Mouse (Mus musculus): ENCODE results near the gene Ugt1a2. TPM values are rescaled to one million over a fixed set of nuclear protein-coding genes. Genes with fewer than 3 reads are reported as not detected.
A peak's percentile ranks its signal among the peaks of the same experiment; 100 is the strongest.
"Not testable (repeated sequence)": the region's sequence is repeated elsewhere in the genome, so short reads cannot be mapped to it uniquely, and the experiment has no call there.

Ugt1a2 gene
- polyA plus RNA-seq (2015; fragmentation: Nextera tagmentation; extraction: Ambion mirVana) = 0.14 and 0.18 TPM in 2 replicates

GRCm38 (mm10) chr1:88200456-88200855 is at the start of gene Ugt1a2:
Gene Ugt1a2, plus strand, starts transcription at chr1:88200601.
- no peak within 1 kb of the TSS for H3K4me2 ChIP-seq (replicated peaks)

DNA sequence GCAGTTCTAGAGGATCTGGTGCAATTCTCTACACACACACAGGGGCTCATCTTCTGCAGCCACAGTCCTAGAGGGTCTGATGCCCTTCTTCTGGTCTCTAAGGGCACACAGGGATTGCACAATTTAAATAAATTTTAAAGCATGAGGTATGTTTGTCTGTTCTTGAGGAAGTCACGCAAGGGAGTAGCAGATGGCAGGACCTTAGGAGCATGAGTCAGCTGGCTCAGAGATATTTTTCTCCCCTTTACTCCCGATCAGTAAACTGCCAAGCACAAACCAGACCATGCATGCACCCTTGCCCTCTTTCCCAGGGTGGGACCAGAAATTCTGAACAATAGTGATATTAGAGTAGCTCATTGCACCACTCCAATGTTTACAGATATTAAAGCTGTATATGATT is 42.0 kb upstream of the Ugt1a2 start:
- no peaks in the 10 kb centered on the region for H3K4me1 ChIP-seq (replicated peaks)
- no peak overlapping the region for H3K4me3 ChIP-seq (replicated peaks)
- H3K36me3 ChIP-seq = no peaks in the 10 kb centered on the region
- H3K9ac ChIP-seq = no peak overlapping the region
- ATAC-seq = no peak
- H3K27ac ChIP-seq = no peak overlapping the region
- WGBS = 61% methylated on average over 2 of the region's 2 CpGs
- H3K27me3 ChIP-seq (replicated peaks) = no peaks in the 10 kb centered on the region
- no peaks in the 10 kb centered on the region for H3K9me3 ChIP-seq
- no peak overlapping the region for H3K4me2 ChIP-seq (replicated peaks)

More at GRCm38 (mm10) chr1:88200456-88200855, at the start of gene Ugt1a2:
- H3K27ac ChIP-seq = no peak within 1 kb of the TSS
- H3K9ac ChIP-seq = no peak within 1 kb of the TSS
- no peak within 1 kb of the TSS for H3K4me3 ChIP-seq (replicated peaks)
- no peaks in the 10 kb centered on the region for H3K27me3 ChIP-seq (replicated peaks)
- H3K4me1 ChIP-seq (replicated peaks) = peaks cover 9% of the 10 kb centered on the region; the same call in 1 of the 2 replicates
- whole genome bisulfite sequencing = 68% methylated on average over 7 of the region's 7 CpGs
- H3K36me3 ChIP-seq = no peaks in the 10 kb centered on the region
- ATAC-seq = no peak
- H3K9me3 ChIP-seq = peaks cover 3% of the 10 kb centered on the region; the same call in 1 of the 2 replicates

DNA sequence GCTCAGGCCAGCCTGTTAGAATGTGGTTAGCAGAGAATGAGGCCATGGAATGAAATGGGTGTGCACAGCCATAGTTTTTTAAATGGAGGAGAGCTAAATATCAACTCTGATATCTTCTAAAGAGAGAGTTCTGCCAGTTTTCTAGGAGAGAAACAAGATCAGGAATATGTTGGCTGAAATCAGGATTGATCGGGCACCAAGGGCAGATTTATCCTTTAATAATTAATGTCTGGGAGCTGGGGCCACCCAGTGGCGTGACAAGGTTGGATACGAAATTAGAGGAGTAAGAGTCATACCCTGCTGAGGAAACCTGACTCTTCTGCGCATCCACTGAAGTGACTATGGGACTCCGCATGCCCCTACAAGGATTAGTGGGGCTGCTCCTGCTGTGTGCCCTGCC is 34.7 kb upstream of the Ugt1a2 start, which contains the start of gene Ugt1a5:
Gene Ugt1a5 (plus strand): TSS at position 302 of the 400 bp plus-strand sequence.
- no peak for ATAC-seq
- WGBS = 76% methylated on average over 5 of the region's 5 CpGs
- Histone ChIP-seq H3K27ac (no peak within 1 kb of the TSS), H3K4me1 (replicated peaks) (no peaks in the 10 kb centered on the region), H3K27me3 (replicated peaks) (no peaks in the 10 kb centered on the region), H3K9me3 (no peaks in the 10 kb centered on the region), H3K36me3 (no peaks in the 10 kb centered on the region), H3K4me2 (replicated peaks) (no peak within 1 kb of the TSS), H3K9ac (no peak within 1 kb of the TSS), H3K4me3 (replicated peaks) (no peak within 1 kb of the TSS)

DNA sequence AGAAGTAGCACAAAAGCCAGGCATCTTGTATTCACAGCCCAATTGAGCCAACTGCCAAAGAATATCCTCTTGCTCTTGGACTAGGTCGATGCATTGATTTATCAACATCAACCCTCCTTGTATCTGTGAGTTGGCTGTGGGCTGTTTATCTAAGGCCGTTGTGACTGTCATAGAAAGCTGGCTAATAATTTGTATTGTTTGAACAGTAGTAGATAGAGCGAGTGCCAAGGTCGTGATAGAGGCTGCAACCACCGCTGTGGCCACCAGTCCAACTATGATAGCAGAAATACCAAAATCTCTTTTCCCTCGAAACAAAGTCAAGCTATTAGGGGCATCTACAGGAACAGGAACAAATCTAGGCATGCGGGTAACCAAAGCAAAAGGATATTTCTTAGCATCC is 28.2 kb upstream of the Ugt1a2 start:
- WGBS = 66% methylated on average over 7 of the region's 7 CpGs
- not testable (repeated sequence) for H3K4me3 ChIP-seq (replicated peaks); ATAC-seq; H3K9me3 ChIP-seq; H3K27ac ChIP-seq; H3K36me3 ChIP-seq; H3K27me3 ChIP-seq (replicated peaks); H3K4me2 ChIP-seq (replicated peaks); H3K4me1 ChIP-seq (replicated peaks); H3K9ac ChIP-seq

DNA sequence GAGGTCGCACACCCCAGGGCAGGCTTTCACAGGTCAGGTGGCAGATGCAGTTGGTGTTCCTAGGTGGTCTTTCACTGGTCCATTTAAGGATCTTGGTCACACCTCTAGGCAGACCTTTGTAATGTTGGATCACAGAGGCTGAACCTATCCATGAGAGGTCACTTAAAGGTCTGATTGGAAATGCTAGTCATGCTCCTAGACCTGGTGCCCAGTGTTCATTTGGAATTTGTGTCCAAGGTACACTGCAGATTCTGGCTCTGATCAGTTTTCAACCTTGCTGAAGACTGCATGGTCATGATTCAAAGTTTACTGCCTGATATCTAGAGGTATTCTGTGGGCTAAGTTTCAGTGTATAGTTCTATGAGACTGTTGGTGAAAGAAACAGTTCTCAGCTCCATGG is 20.7 kb upstream of the Ugt1a2 start:
- Histone ChIP-seq H3K9me3 (no peaks in the 10 kb centered on the region), H3K36me3 (no peaks in the 10 kb centered on the region), H3K4me1 (replicated peaks) (no peaks in the 10 kb centered on the region), H3K9ac (no peak overlapping the region), H3K4me2 (replicated peaks) (no peak overlapping the region), H3K27me3 (replicated peaks) (no peaks in the 10 kb centered on the region), H3K27ac (no peak overlapping the region), H3K4me3 (replicated peaks) (no peak overlapping the region)
- ATAC-seq = no peak
- 90% methylated on average over 1 of the region's 1 CpGs for WGBS

DNA sequence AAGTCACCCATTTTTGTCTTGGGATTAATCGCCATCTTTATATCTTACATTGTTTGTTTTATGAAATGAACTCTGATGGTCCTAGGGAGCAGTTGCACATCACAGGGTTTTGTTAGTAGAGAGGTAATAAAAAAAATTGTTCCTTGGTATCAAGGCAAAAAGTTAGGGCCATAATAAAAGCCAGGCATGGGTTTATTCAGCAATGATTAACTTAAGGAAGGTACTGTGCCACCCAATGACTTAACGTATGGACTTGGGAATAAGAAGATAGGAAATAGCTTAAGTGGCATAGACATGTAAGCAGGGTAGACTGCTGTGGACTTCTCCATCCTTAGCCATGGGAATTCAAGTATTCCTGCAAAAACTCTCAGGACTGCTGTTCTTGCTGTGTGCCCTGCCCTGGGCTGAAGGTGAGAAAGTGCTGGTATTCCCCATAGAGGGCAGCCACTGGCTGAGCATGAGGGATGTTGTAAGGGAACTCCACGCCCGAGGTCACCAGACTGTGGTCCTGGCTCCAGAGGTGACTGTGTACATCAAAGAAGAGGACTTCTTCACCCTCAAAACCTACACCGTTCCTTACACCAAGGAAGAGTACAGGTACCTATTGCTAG is 14.0 kb upstream of the Ugt1a2 start:
- Histone ChIP-seq H3K4me1 (replicated peaks) (no peaks in the 10 kb centered on the region), H3K9ac (no peak overlapping the region), H3K36me3 (no peaks in the 10 kb centered on the region), H3K4me3 (replicated peaks) (no peak overlapping the region), H3K27me3 (replicated peaks) (no peaks in the 10 kb centered on the region), H3K4me2 (replicated peaks) (no peak overlapping the region), H3K27ac (no peak overlapping the region), H3K9me3 (no peaks in the 10 kb centered on the region)
- 86% methylated on average over 5 of the region's 5 CpGs for WGBS
- ATAC-seq = no peak

- H3K27me3 ChIP-seq (replicated peaks) = no peaks in the 10 kb centered on the region
- no peak overlapping the region for H3K27ac ChIP-seq
- no peak for ATAC-seq
- no peaks in the 10 kb centered on the region for H3K36me3 ChIP-seq
- H3K4me1 ChIP-seq (replicated peaks) = no peaks in the 10 kb centered on the region
- no peaks in the 10 kb centered on the region for H3K9me3 ChIP-seq
- no peak overlapping the region for H3K9ac ChIP-seq
- 68% methylated on average over 3 of the region's 3 CpGs for WGBS
- no peak overlapping the region for H3K4me3 ChIP-seq (replicated peaks)
- H3K4me2 ChIP-seq (replicated peaks) = no peak overlapping the region
Observed at GRCm38 (mm10) chr1:88192136-88192535, 8.3 kb upstream of the Ugt1a2 start.

GRCm38 (mm10) chr1:88195687-88196086 is 4.7 kb upstream of the Ugt1a2 start:
- no peak overlapping the region for H3K4me3 ChIP-seq (replicated peaks)
- no peaks in the 10 kb centered on the region for H3K27me3 ChIP-seq (replicated peaks)
- ATAC-seq = no peak
- 82% methylated on average over 1 of the region's 1 CpGs for WGBS
- no peaks in the 10 kb centered on the region for H3K36me3 ChIP-seq
- H3K9me3 ChIP-seq = no peaks in the 10 kb centered on the region
- 0 out of 2 replicates have a peak, but pooled peaks cover 4% of the 10 kb centered on the region for H3K4me1 ChIP-seq (replicated peaks)
- no peak overlapping the region for H3K27ac ChIP-seq
- no peak overlapping the region for H3K9ac ChIP-seq
- H3K4me2 ChIP-seq (replicated peaks) = no peak overlapping the region

GRCm38 (mm10) chr1:88197443-88197842 is 3.0 kb upstream of the Ugt1a2 start:
- 75% methylated on average over 3 of the region's 3 CpGs for WGBS
- no peak overlapping the region for H3K4me3 ChIP-seq (replicated peaks)
- no peaks in the 10 kb centered on the region for H3K9me3 ChIP-seq
- H3K27me3 ChIP-seq (replicated peaks) = no peaks in the 10 kb centered on the region
- ATAC-seq = no peak
- no peak overlapping the region for H3K27ac ChIP-seq
- H3K4me1 ChIP-seq (replicated peaks) = 0 out of 2 replicates have a peak, but pooled peaks cover 4% of the 10 kb centered on the region
- H3K4me2 ChIP-seq (replicated peaks) = no peak overlapping the region
- no peaks in the 10 kb centered on the region for H3K36me3 ChIP-seq
- no peak overlapping the region for H3K9ac ChIP-seq

DNA sequence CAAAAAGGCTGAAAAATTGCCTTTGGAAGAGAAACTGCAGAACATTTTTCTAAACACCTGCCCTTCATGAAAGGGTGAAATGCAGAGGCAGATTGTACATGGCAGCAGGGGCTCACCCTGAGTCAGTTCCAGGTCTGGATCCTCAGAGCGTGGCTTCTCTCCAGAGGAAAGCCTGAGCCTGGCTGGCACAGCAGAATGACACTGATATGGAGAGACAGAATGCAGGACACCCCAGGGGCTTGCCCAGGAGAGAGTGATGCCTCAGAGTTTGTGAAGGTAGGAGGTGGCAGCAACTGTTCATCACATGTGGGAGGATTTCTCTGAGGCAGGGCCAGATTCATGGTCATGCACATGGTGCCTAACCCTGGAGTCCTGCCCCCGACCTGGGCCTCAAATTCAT is 405 bp upstream of the Ugt1a2 start:
- Histone ChIP-seq H3K27ac (no peak overlapping the region), H3K4me1 (replicated peaks) (peaks cover 5% of the 10 kb centered on the region; the same call in 1 of the 2 replicates), H3K36me3 (no peaks in the 10 kb centered on the region), H3K9me3 (peaks cover 3% of the 10 kb centered on the region; the same call in 1 of the 2 replicates), H3K4me3 (replicated peaks) (no peak overlapping the region), H3K4me2 (replicated peaks) (no peak overlapping the region), H3K27me3 (replicated peaks) (no peaks in the 10 kb centered on the region), H3K9ac (no peak overlapping the region)
- 60% methylated on average over 2 of the region's 2 CpGs for WGBS
- ATAC-seq = no peak

GRCm38 (mm10) chr1:88205294-88205922 is 5.0 kb downstream of the Ugt1a2 start, which contains the start of gene Dnajb3:
Gene Dnajb3, minus strand, starts transcription at chr1:88205782.
- Histone ChIP-seq H3K9me3 (peaks cover 3% of the 10 kb centered on the region; the same call in 1 of the 2 replicates), H3K36me3 (no peaks in the 10 kb centered on the region), H3K4me2 (replicated peaks) (peak within 1 kb of the TSS; percentile 88), H3K4me1 (replicated peaks) (peaks cover 8% of the 10 kb centered on the region; the same call in 1 of the 2 replicates), H3K4me3 (replicated peaks) (peak within 1 kb of the TSS; percentile 50), H3K9ac (peak within 1 kb of the TSS; percentile 72), H3K27me3 (replicated peaks) (no peaks in the 10 kb centered on the region), H3K27ac (no peak within 1 kb of the TSS)
- peak; percentile 95 for ATAC-seq
- WGBS = 5% methylated on average over 62 of the region's 62 CpGs

- Histone ChIP-seq H3K27ac (no peak overlapping the region), H3K4me3 (replicated peaks) (no peak overlapping the region), H3K36me3 (no peaks in the 10 kb centered on the region), H3K4me1 (replicated peaks) (peaks cover 8% of the 10 kb centered on the region; the same call in 1 of the 2 replicates), H3K9me3 (peaks cover 4% of the 10 kb centered on the region; the same call in 1 of the 2 replicates), H3K27me3 (replicated peaks) (no peaks in the 10 kb centered on the region), H3K4me2 (replicated peaks) (no peak overlapping the region), H3K9ac (no peak overlapping the region)
- ATAC-seq = peak; percentile 46; the same call in 1 of the 2 replicates
- 61% methylated on average over 2 of the region's 2 CpGs for WGBS
Observed at GRCm38 (mm10) chr1:88206843-88207479, 6.6 kb downstream of the Ugt1a2 start.

Measured in intestine, embryonic 15.5 days (tissue).